Mouse (Mus musculus) liver (tissue): ENCODE measurements around the gene Tdrkh.
A peak's percentile ranks its signal among the peaks of the same experiment; 100 is the strongest.

ENCODE experiments used
- DNase-seq: peaks from one replicate; pipeline ENCODE4 v3.0.0-alpha.2; 2020; ENCODE audit warnings: mixed read lengths

The Tdrkh gene

GRCm38 (mm10) chr3:94391001-94391400 is 22.1 kb upstream of the Tdrkh start:
- DNase-seq: no peak

GRCm38 (mm10) chr3:94392128-94392527 is 20.9 kb upstream of the Tdrkh start:
- DNase-seq: no peak

GRCm38 (mm10) chr3:94393049-94393448 is 20.0 kb upstream of the Tdrkh start:
- no peak for DNase-seq

GRCm38 (mm10) chr3:94396336-94396735 is 16.7 kb upstream of the Tdrkh start:
- no peak for DNase-seq

- DNase-seq: no peak
These were observed 16.2 kb upstream of the Tdrkh start for GRCm38 (mm10) chr3:94396851-94397250.

GRCm38 (mm10) chr3:94398217-94398616 is 14.9 kb upstream of the Tdrkh start, which contains the start of gene Lingo4:
Lingo4 (plus strand) TSS chr3:94398517.
- DNase-seq: no peak

DNA sequence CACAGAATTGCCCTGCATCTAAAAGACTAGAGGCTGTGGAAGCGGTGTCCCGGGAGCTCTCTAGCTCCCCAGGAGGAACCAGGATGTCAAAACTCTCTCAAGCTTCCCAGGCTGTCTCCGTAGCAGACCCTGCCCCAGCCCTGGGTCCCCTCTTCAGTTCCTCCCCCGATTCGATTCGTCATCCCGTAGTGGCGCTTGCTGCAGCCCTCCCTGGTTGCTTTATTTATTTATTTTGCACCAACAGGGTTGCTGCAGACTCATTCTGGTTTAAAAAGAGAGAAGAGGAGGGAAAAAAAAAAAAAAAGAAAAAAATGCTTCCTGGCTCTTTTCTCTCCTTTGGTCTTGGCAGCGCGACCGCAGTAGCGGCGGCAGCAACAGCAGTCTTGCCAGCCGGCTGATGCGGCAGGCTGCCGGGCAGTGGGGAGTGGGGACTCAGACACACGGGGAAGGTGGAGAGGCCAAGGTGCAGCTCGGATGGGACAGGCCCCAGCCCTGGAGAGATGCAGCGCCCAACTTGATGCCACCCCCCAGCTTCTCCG is 14.1 kb upstream of the Tdrkh start:
- DNase-seq: no peak

DNA sequence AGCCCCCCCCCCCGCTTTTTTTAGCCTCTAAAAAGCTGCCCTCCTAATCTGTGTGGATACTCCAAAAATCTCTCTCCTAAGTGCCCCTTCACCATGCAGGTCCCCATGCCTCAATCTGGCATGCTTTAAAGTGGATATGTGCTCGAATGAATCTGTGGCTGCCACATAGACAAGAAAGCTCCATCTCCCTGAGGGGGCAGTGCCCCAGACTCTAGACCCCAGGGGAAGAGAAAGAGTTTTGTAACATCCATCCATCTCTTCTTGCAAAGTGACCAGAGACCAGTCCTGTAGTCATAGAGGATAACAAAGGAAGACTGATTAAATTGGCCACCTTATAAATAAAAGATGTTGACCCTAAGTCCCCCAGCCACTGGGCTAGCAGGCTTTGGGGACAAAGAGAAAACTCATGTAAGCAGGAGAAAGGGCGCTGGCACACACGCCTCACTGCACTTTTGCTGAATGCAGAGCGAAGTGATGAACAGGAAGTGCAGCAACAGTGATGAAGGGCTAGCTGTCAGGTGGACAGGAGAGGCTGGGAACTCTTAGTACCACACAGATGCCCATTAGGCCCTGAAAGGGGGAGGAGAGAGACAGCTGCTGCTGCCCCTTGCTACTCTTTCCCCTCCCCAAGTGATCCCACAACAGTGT is 13.3 kb upstream of the Tdrkh start:
- no peak for DNase-seq

GRCm38 (mm10) chr3:94402451-94402850 is 10.6 kb upstream of the Tdrkh start:
- DNase-seq: no peak

DNA sequence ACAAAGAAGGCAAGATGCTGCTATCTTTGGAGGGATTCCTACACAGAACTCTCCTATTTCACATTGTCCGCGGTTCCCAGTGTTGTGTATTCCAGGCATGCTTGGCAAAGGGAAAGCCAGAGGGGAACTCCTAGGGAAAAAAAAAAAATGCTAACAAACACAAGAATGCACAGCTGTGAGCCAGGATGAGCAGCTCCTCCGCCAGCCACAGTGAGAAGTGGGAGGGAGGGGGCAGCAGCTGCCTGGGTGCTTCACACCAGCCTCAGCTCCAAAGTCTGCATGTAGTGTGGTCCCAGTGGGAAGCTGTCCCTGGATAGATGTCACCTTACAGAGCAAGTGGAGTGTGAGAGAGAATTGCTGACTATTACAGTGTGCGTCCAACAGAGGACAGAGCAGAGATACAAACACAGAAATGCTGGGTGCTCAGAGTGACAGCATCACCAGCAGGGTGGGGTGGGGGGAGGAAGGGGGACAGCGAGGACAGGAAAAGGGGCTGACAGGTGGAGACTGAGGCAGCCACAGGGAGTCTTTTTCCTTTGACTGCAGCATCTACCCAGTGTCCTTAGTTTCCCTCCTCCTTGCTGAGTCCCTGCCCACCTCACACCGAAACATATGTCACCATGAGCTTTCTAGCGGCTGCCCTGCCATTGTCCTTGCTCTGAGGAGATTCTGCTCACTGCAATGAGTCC is 8.6 kb upstream of the Tdrkh start:
- no peak for DNase-seq

DNA sequence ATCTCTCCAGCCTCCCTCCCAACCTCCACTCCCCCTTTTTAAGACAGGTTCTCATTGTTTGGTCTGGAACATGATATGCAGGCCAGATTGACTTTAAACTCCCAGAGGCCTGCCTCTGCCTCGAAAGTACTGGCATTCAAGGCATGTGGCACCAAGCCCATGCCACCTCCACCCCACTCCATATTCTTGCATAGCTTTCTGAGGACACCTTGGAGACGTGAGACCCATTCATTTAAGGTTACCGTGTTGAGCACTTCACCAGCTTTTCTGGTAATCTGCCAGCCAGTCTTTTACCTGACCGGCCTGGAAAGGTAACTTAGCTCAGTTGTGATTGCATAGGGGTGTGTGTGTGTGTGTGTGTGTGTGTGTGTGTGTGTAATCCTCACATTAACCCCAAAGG is 7.5 kb upstream of the Tdrkh start:
- no peak for DNase-seq

DNA sequence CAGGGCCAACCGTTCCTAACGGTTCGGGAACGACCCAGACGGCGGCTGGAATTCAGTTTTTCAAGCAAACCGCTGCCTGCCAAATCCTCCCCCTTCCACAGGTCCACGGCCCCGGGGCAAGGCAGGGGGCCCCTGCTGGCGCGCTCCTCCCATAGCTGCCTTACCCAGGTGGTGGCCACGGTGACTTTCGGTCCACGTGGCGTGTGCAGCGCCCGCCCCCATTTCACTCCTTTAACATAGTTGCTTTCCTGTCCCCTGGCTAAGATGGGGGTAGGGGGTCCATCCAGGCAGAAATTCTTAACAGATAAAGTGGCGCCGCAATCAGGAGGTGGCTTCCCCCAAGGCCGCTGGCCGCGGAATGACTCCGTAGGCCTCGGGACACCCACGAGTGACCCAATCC is 543 bp upstream of the Tdrkh start:
- peak; percentile 22 for DNase-seq

DNA sequence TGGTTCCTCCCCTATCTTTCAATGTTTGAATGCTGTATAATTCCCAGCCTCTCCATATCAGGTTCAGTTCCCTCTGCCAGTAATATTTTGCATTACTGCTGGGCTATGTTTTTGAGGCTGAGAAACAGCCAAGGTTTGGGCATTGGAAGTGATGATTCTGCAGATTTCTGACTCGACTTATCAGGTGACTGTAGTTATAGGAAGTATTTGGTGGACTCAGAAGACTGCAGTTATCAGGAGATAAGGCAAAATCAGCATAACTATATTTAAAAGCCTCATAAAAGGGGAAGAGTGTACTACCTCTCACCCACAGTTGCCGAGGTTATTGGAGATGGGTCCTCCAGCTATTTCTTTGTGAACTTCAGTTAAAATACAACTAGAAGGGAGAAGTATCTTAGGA is 17.9 kb downstream of the Tdrkh start:
- DNase-seq: no peak

GRCm38 (mm10) chr3:94434305-94434704 is 21.2 kb downstream of the Tdrkh start:
- no peak for DNase-seq

GRCm38 (mm10) chr3:94436420-94436819 is 23.3 kb downstream of the Tdrkh start:
- no peak for DNase-seq

DNA sequence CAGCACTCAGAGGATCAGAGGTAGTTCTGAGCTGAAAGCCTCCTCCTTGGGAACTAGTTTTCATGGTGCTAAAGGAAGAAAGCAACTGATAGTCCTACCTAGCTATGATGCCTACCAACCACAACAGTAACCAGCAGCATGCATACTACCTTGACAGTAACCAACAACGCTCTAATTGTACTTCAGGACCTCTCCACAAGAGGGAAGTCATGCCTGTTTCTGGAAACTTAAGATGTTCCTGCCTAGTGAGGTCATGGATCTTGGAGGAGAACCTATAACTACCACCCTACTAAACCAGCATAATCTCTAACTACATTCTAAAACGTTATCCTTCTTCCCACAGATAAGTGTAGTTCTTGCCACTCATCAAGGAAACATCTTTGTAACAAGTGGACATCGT is 28.1 kb downstream of the Tdrkh start:
- DNase-seq: no peak

DNA sequence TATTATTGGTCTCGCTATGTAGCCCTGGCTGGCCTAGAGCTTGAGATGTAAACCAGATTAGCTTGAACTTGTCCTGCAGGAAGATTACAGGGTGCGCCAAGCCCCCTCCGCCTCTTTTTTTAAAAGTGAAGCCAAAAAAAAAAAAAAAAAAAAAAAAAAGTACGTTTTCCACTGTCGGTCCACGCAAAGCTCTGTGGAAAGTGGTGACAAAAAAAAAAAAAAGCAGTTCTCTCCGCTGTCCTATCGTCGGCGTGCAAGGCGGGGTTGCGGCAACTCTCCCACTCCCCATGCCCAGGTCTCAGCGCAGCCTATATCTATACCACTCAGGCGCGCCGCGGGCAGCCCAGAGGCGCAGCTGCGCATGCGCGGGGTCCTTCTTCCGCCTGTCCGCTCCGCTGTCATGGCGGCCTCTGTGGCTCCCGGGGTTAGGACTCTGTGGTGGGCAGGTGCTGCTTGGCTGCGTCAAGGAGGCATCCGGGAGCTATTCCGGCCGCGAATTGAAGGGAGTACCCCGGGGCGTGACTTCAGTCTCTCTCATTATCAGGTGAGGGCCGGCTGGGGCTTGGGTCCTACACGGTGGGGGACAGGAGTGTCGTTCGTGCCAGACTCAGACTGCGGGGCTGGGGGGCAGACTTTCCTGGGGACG is 30.0 kb downstream of the Tdrkh start, which contains the start of gene Mrpl9:
Mrpl9 (plus strand) TSS at position 368 of the 646 bp plus-strand sequence.
- DNase-seq: peak; percentile 97

- no peak for DNase-seq
These were observed 30.5 kb downstream of the Tdrkh start, which contains the start of gene Oaz3 for GRCm38 (mm10) chr3:94443597-94443964. Oaz3 (minus strand) TSS chr3:94443915.

DNA sequence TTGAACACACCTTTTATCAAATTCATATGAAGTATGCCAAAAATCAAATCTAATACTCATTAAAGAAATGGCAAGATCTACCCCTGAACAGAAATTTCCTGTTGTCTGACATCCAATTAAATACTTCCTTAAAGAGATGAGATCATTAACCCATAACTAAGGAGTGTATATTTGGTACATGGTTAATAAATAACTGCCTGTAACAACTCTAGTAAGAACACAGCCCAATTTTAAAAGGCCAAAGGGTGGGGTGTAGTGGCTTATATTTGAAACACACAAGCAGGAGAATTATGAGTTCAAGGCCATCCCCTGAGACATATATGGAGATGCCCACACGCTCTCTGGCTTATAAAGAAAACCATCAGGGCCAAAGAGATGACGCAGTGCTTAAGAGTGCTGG is 36.3 kb downstream of the Tdrkh start:
- no peak for DNase-seq

DNA sequence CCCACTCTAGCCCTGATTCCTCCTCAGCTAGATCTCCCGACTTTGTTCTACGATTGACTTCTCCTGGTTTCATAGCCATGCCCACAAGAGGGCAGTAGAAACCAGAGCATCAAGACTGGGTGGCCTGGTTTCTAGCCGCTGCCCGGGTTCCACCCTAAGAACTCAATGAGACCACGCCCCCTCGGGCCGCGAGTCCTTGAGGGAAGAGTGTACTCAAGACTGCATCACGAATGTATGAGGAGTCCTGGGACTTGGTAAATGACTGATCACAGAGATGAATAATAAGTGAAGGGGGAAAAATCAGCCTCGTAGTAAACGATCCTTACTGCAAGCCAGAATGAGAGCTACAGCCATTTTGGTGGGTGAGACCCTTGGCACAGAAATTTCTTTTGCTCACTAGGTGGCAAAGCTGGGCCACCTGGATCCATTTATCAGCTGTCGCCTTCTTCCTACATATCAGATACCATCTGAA is 43.5 kb downstream of the Tdrkh start:
- DNase-seq: peak; percentile 88

DNA sequence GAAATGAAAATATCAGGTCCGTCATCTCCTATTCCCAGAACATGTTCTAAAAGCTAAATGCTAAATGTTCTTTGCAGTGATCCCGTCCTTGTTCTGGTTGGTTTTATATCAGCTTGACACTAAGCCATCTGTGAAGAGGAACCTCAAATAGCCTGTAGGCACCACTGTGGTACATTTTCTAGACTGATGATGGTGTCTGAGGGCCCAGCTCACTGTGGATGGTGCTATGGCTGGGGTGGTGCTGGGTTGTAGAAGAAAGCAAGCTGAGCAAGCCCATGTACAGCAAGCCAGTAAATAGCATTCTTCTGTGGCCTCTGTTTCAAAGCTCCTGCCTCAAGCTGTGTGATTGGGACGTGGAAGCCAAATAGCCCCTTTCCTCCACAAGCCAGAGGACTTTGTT is 44.0 kb downstream of the Tdrkh start:
- DNase-seq: no peak

DNA sequence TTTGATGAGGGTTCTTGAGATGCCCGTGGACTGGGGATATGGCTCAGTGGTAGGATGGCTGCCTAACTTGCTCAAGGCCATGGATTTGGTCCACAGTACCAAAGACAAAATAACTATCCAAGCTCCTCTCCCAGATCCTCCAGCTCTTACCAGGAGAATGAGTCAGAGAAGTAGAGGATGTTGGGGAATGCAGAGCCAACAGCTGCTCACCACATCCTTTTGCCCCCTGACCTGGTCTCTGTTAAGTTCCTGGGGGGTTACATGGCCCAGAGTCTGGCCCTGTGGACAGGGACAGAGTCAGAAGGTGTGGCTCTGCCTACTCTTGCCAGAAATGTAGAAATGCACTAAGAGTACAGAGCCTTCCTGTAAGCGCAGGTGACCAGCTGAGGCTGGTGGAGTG is 46.8 kb downstream of the Tdrkh start:
- DNase-seq: no peak

DNA sequence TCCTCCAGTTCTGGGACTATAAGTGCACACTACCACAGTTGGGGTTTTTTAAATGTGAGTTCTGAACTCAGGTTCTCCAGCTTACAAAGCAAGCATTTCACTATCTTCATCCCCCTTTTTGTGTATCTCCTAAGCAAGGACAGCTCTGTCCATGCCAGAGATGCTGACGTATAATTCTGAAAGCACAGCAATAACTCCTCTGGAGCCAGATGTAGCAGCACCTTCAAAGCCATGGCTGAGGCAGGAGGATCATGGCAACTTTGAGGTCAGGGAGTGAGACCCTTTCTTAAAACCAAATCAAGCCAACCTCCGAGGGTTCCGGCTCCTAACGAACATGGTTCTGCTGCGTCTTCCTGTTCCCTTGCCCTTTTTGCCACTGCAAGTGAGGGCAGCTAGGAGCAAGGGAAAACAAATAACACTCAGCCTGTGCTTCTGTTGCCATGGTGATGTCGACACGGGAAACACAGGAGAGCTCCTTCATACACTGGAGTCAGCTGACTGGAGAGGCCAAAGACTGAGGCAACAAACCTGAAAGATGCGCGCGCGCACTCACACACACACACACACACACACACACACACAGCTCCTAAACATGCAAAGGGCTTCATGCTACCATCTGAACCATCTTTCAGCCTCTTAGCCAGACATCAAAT is 51.0 kb downstream of the Tdrkh start:
- DNase-seq: no peak
